Mouse (Mus musculus): ENCODE data around the gene Runx1.

DNA sequence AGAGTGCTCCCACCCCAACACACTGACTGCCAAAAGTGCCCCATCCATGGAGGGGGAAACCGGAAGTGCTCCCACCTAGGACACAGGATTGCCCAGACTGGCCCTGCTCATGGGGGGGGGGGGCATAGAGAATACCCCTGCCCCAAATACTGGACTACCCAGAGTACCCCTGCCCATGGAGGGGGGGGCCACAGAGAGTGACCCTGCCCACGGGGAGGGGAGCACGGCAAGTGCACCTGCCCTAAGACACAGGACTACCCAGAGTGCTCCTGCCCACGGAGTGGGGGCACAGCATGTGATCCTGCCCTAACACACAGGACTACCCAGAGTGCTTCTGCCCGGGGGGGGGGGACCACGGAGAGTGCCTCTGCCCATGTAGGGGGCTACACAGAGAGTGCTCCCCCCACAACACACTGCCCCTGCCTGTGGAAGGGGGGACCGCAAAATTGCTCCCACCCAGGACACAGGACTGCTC is 219.4 kb downstream of the Runx1 start:
- TF ChIP-seq CTCF (IDR thresholded peaks at IDR 0.05; ENCODE audit: low read depth): no peak
- TF ChIP-seq EP300 (optimal IDR thresholded peaks at IDR 0.05): no peak

Data from stomach, postnatal 0 days (tissue).